Mouse (Mus musculus): ENCODE measurements around the gene Ptprg.
A peak's percentile ranks its signal among the peaks of the same experiment; 100 is the strongest.

Ptprg gene

GRCm38 (mm10) chr14:11683386-11684081, 130.2 kb downstream of the Ptprg start:
- DNase-seq (ENCODE audit: low read depth, low spot score): no peak

GRCm38 (mm10) chr14:11684104-11684503, 130.8 kb downstream of the Ptprg start:
- no peak for DNase-seq (ENCODE audit: low read depth, low spot score)

GRCm38 (mm10) chr14:11687541-11687940, 134.2 kb downstream of the Ptprg start:
- no peak for DNase-seq (ENCODE audit: low read depth, low spot score)

GRCm38 (mm10) chr14:11688142-11688541, 134.8 kb downstream of the Ptprg start:
- no peak for DNase-seq (ENCODE audit: low read depth, low spot score)

GRCm38 (mm10) chr14:11690066-11690465, 136.7 kb downstream of the Ptprg start:
- no peak for DNase-seq (ENCODE audit: low read depth, low spot score)

GRCm38 (mm10) chr14:11691531-11691930, 138.2 kb downstream of the Ptprg start:
- no peak for DNase-seq (ENCODE audit: low read depth, low spot score)

GRCm38 (mm10) chr14:11698880-11699279, 145.5 kb downstream of the Ptprg start:
- DNase-seq (ENCODE audit: low read depth, low spot score): no peak

- DNase-seq (ENCODE audit: low read depth, low spot score): peak; percentile 42
Measured at GRCm38 (mm10) chr14:11699654-11700053, 146.3 kb downstream of the Ptprg start.

GRCm38 (mm10) chr14:11701516-11702249, 148.4 kb downstream of the Ptprg start:
- DNase-seq (ENCODE audit: low read depth, low spot score): no peak

- peak; percentile 73 for DNase-seq (ENCODE audit: low read depth, low spot score)
Measured at GRCm38 (mm10) chr14:11702770-11703477, 149.6 kb downstream of the Ptprg start.

GRCm38 (mm10) chr14:11704871-11705270, 151.5 kb downstream of the Ptprg start:
- DNase-seq (ENCODE audit: low read depth, low spot score): peak; percentile 55

GRCm38 (mm10) chr14:11709352-11709751, 156.0 kb downstream of the Ptprg start:
- no peak for DNase-seq (ENCODE audit: low read depth, low spot score)

GRCm38 (mm10) chr14:11709798-11710197, 156.5 kb downstream of the Ptprg start:
- no peak for DNase-seq (ENCODE audit: low read depth, low spot score)

- DNase-seq (ENCODE audit: low read depth, low spot score): peak; percentile 51
Measured at GRCm38 (mm10) chr14:11710410-11711122, 157.2 kb downstream of the Ptprg start.

- peak; percentile 82 for DNase-seq (ENCODE audit: low read depth, low spot score)
Measured at GRCm38 (mm10) chr14:11712146-11712545, 158.8 kb downstream of the Ptprg start.

GRCm38 (mm10) chr14:11716230-11716629, 162.9 kb downstream of the Ptprg start:
- DNase-seq (ENCODE audit: low read depth, low spot score): no peak

- DNase-seq (ENCODE audit: low read depth, low spot score): no peak
Measured at GRCm38 (mm10) chr14:11718201-11718600, 164.9 kb downstream of the Ptprg start.

- DNase-seq (ENCODE audit: low read depth, low spot score): no peak
Measured at GRCm38 (mm10) chr14:11719259-11719658, 165.9 kb downstream of the Ptprg start.

GRCm38 (mm10) chr14:11722101-11722500, 168.8 kb downstream of the Ptprg start:
- no peak for DNase-seq (ENCODE audit: low read depth, low spot score)

GRCm38 (mm10) chr14:11723876-11724275, 170.5 kb downstream of the Ptprg start:
- no peak for DNase-seq (ENCODE audit: low read depth, low spot score)

- no peak for DNase-seq (ENCODE audit: low read depth, low spot score)
Measured at GRCm38 (mm10) chr14:11731223-11731920, 178.0 kb downstream of the Ptprg start.

Data from R1 (cell line).